Mouse (Mus musculus): Measurements from ENCODE around the gene Bcl6.

Gene Bcl6

GRCm38 (mm10) chr16:23990161-23990970 is 1.7 kb upstream of the Bcl6 start:
- DNase-seq (ENCODE audit: low spot score in 2 of 2), result no peak

- DNase-seq (ENCODE audit: low spot score in 2 of 2), result no peak
These were observed 833 bp upstream of the Bcl6 start for GRCm38 (mm10) chr16:23989209-23990160.

- no peak for DNase-seq (ENCODE audit: low spot score in 2 of 2)
These were observed 541 bp downstream of the Bcl6 start for GRCm38 (mm10) chr16:23988157-23988465.

GRCm38 (mm10) chr16:23987341-23988156 is 1.1 kb downstream of the Bcl6 start:
- no peak for DNase-seq (ENCODE audit: low spot score in 2 of 2)

GRCm38 (mm10) chr16:23986871-23987270 is 1.8 kb downstream of the Bcl6 start:
- no peak for DNase-seq (ENCODE audit: low spot score in 2 of 2)

GRCm38 (mm10) chr16:23986176-23986575 is 2.5 kb downstream of the Bcl6 start:
- DNase-seq (ENCODE audit: low spot score in 2 of 2), result no peak

- DNase-seq (ENCODE audit: low spot score in 2 of 2), result no peak
These were observed 3.2 kb downstream of the Bcl6 start for GRCm38 (mm10) chr16:23985467-23985861.

- DNase-seq (ENCODE audit: low spot score in 2 of 2), result no peak
These were observed 3.7 kb downstream of the Bcl6 start for GRCm38 (mm10) chr16:23984760-23985466.

GRCm38 (mm10) chr16:23984183-23984582 is 4.5 kb downstream of the Bcl6 start:
- peak in 1 of 2 experiments; percentile 94 for DNase-seq (ENCODE audit: low spot score in 2 of 2)

- DNase-seq (ENCODE audit: low spot score in 2 of 2), result peak in 1 of 2 experiments; percentile 71
These were observed 5.6 kb downstream of the Bcl6 start for GRCm38 (mm10) chr16:23982891-23983588.

- DNase-seq (ENCODE audit: low spot score in 2 of 2), result peak; percentile 54 to 88
These were observed 6.5 kb downstream of the Bcl6 start for GRCm38 (mm10) chr16:23981925-23982851.

GRCm38 (mm10) chr16:23980991-23981720 is 7.5 kb downstream of the Bcl6 start:
- DNase-seq (ENCODE audit: low spot score in 2 of 2), result no peak

- DNase-seq (ENCODE audit: low spot score in 2 of 2), result no peak
These were observed 8.3 kb downstream of the Bcl6 start for GRCm38 (mm10) chr16:23980201-23980870.

GRCm38 (mm10) chr16:23979446-23979845 is 9.2 kb downstream of the Bcl6 start:
- DNase-seq (ENCODE audit: low spot score in 2 of 2), result no peak

- DNase-seq (ENCODE audit: low spot score in 2 of 2), result no peak
These were observed 10.2 kb downstream of the Bcl6 start for GRCm38 (mm10) chr16:23978495-23978894.

GRCm38 (mm10) chr16:23977732-23978131 is 10.9 kb downstream of the Bcl6 start:
- no peak for DNase-seq (ENCODE audit: low spot score in 2 of 2)

- no peak for DNase-seq (ENCODE audit: low spot score in 2 of 2)
These were observed 12.5 kb downstream of the Bcl6 start for GRCm38 (mm10) chr16:23976196-23976595.
